Mouse (Mus musculus): ENCODE results near the gene Chrnb2. TPM values are rescaled to one million over a fixed set of nuclear protein-coding genes. Genes with fewer than 3 reads are reported as not detected.

Gene Chrnb2
- polyA plus RNA-seq, 1 experiment from 2014 or later: 28.1 TPM

DNA sequence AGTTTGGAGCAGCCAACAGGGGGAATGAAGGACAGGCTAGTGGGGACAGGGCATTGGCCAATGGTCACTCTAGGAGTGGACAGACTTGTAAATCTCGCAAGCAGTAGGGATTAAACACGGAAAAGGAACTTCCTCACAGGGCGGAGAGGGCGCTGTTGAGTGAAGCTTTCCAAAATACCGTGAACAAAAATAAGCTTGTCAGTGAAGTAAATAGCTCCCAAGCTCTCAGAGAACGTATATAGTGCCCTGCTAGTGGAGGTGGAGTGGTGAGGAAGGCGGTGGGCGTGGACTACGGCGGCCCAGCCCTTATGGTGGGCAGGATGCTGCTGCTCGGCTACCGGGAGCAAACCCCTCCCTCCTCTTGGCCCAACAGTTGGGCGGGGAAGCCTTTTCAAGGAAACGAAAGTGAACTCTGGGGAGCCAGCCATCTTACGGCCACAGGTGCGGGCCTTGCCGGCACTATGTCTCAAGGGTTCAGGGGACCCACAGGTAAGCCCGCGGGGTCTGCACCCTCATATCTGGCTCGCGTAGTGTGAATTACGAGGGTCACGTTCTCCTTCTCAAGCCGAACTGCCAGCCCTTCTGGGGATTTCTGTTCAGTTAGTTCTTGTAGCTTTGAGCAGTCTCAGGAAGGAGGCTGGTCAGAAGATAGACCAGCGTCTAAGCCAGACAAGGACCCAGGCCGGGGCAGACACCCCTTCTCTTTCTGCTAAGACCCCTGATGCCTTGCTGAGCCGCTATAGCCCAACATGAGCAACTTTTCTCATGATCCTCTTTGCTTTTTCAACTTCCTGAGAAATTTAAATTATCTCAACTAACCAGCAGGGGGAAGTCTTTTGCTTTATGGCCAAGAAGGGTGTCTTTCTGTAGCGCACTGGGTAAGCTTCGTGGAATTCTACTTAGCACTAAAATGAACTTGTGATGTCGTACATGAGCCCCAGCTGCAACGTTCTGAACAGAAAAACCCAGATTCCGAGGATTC is 33.8 kb downstream of the Chrnb2 start:
- WGBS: 4% methylated on average over 32 of the region's 32 CpGs
- Histone ChIP-seq H3K4me1 (replicated peaks) (peaks cover 27% of the 10 kb centered on the region), H3K9me3 (no peaks in the 10 kb centered on the region), H3K27me3 (no peaks in the 10 kb centered on the region), H3K4me2 (peak overlapping the region; percentile 59), H3K36me3 (peaks cover 12% of the 10 kb centered on the region), H3K9ac (peak overlapping the region; percentile 62), H3K4me3 (peak overlapping the region; percentile 43), H3K27ac (peak overlapping the region; percentile 55; the same call in 1 of the 2 replicates)
- ATAC-seq (ENCODE audit: low FRiP score): peak; percentile 71

DNA sequence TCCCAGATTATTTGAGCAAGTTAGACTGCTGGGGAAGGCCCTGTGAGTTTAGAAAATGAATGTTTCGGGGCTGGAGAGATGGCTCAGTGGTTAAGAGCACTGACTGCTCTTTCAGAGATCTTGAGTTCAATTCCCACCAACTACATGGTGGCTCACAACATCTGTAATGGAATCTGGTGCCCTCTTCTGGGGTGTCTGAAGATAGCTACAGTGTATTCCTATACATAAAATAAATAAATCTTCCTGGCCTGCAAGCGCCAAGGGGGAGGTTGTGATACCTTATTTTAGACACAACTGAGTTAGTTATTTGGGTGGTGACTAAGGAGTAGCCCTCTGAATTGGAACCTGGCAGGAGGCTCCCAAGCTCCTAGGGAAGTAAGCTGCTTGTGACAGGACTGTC is 35.6 kb downstream of the Chrnb2 start:
- Histone ChIP-seq H3K9ac (no peak overlapping the region), H3K27ac (no peak overlapping the region), H3K4me2 (no peak overlapping the region), H3K27me3 (no peaks in the 10 kb centered on the region), H3K36me3 (no peaks in the 10 kb centered on the region), H3K4me3 (no peak overlapping the region), H3K4me1 (replicated peaks) (peaks cover 27% of the 10 kb centered on the region), H3K9me3 (no peaks in the 10 kb centered on the region)
- no peak for ATAC-seq (ENCODE audit: low FRiP score)
- 84% methylated on average over 2 of the region's 2 CpGs for WGBS

DNA sequence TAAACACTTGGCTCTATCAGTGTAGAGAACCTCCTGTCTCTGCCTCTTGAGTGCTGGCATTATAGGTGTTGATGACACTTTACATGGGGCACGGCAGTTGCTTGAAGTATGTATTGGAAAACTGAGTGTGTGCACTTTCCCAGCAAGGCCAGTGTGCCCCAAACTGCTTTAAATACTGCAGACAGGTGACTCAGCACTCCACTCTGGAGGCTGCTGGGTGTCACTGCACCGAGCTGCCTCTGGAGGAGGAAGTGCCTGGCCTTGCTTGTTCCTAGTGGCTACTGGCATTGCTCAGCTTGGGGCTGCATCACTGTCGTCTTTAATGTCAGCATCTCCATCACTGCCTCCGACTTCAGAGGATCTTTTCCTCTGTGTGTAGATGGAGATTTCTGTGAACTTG is 37.4 kb downstream of the Chrnb2 start:
- H3K27me3 ChIP-seq: no peaks in the 10 kb centered on the region
- H3K4me3 ChIP-seq: no peak overlapping the region
- no peaks in the 10 kb centered on the region for H3K9me3 ChIP-seq
- H3K27ac ChIP-seq: no peak overlapping the region
- H3K4me2 ChIP-seq: no peak overlapping the region
- H3K4me1 ChIP-seq (replicated peaks): peaks cover 37% of the 10 kb centered on the region
- no peak for ATAC-seq (ENCODE audit: low FRiP score)
- H3K36me3 ChIP-seq: no peaks in the 10 kb centered on the region
- 24% methylated on average over 4 of the region's 4 CpGs for WGBS
- no peak overlapping the region for H3K9ac ChIP-seq

DNA sequence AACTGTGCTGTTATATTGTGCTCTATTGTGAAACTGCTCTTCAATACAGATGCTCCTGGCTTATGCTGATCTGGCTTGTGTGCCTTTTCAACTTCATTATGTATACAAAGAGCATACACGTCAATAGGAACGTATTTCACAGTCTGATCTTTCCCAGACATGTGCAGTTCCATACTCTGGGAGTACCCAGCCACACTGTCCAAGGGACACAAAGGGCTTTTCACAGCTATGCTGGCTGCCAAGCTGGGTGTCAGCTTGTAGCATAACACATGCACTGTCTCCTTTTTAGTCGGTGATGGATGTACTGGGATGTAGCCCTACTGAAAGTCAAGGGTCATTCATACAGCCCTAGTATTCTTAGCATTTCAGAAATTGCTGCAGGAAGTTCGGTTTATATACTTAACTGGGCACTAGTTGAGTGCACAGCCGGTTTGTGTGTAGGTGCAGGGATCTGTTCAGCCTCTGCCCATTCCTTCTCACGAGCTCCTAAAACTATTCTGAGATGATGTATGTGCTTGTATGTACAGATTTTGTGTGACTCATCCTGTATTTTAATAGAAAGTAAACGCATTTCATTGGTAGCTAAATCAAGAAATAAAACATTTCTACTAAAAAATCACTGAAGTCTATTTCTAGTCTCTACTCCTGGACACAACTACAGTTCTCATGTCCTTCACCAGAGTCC is 40.9 kb downstream of the Chrnb2 start:
- H3K27ac ChIP-seq: peak overlapping the region; percentile 62
- no peaks in the 10 kb centered on the region for H3K27me3 ChIP-seq
- H3K4me3 ChIP-seq: no peak overlapping the region
- H3K9me3 ChIP-seq: no peaks in the 10 kb centered on the region
- no peak overlapping the region for H3K9ac ChIP-seq
- H3K4me2 ChIP-seq: no peak overlapping the region
- no peaks in the 10 kb centered on the region for H3K36me3 ChIP-seq
- peaks cover 16% of the 10 kb centered on the region; the same call in 1 of the 2 replicates for H3K4me1 ChIP-seq (replicated peaks)
- ATAC-seq (ENCODE audit: low FRiP score): peak; percentile 63; the same call in 1 of the 2 replicates
- 58% methylated on average over 7 of the region's 7 CpGs for WGBS

DNA sequence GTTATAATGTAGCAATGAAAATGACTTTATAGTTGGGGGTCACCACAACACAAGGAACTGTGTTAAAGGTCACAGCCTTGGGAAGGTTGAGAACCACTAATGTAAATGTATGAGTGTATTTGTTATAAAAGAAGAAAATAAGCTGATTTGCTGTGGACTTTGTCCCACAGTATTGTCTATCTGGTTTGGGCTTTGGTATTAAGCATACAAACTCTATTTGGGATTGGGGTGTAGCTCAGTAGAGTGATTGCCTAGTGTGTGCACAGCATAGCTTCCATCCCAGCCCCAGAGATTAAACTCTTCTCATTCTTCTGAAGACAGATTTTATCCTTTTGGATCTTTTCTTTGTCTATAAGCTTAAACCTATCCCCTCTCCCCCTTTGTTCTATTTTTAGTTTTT is 42.4 kb downstream of the Chrnb2 start:
- peaks cover 23% of the 10 kb centered on the region for H3K4me1 ChIP-seq (replicated peaks)
- no peaks in the 10 kb centered on the region for H3K9me3 ChIP-seq
- H3K9ac ChIP-seq: no peak overlapping the region
- no peak for ATAC-seq (ENCODE audit: low FRiP score)
- no peaks in the 10 kb centered on the region for H3K36me3 ChIP-seq
- H3K4me2 ChIP-seq: no peak overlapping the region
- H3K27me3 ChIP-seq: no peaks in the 10 kb centered on the region
- no peak overlapping the region for H3K4me3 ChIP-seq
- no peak overlapping the region for H3K27ac ChIP-seq

DNA sequence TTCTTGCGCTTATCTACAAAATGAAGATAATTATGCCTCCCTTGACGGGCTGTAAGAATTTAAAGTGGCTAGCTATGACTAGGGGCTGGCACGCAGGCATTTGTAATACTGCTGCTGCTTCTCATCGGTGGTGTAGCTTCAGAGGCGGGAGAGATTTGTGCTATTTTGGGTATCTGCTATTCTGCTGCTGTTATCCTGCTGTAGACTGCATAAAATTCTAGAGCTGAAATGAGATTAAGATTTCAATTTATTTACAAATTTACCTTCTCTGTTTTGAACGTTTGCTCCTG is 48.5 kb downstream of the Chrnb2 start:
- WGBS: 53% methylated on average over 6 of the region's 6 CpGs
- no peak for ATAC-seq (ENCODE audit: low FRiP score)
- Histone ChIP-seq H3K27ac (peak overlapping the region; percentile 93), H3K9me3 (no peaks in the 10 kb centered on the region), H3K4me1 (replicated peaks) (peaks cover 33% of the 10 kb centered on the region), H3K9ac (peak overlapping the region; percentile 97), H3K27me3 (peaks cover 13% of the 10 kb centered on the region), H3K4me3 (peak overlapping the region; percentile 97), H3K4me2 (peak overlapping the region; percentile 83), H3K36me3 (no peaks in the 10 kb centered on the region)

DNA sequence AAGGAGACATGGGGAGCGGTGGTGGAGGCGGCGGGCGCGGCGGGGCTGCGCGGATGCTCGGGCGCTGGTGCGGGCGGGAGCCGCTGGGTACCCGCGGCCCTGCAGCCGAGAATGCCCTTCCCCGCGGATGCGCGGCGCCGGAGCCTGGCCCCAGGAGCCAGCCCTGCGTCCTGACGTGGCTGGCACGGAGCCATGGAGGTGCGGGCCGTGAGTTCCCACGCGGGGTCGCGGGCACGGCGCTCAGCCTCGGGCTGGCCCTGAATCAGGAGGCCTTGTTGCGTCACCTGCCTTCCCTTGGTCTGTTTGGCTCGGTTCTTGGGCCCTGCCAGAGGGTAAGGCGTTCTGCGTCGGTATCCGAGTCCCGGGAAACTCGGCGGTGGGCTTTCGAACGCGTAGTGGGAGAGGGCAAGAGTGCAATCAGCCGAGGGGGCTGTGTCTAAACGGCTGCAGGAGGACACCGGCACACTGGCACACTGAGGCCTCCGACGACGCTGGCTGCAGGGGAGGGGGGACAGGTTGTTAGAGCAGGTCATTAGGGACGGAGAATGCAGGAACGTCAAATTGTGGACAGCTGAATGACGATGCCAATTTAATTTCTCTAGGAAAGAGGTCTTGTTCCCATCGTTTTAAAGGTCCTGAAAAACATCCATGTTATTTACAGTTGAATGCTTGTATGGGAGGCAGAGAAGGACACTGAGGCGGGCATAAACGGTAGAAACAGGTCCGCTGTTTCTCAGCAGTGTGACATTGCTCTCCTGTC is 49.0 kb downstream of the Chrnb2 start:
- Histone ChIP-seq H3K27ac (peak overlapping the region; percentile 93), H3K4me2 (peak overlapping the region; percentile 83), H3K4me1 (replicated peaks) (peaks cover 28% of the 10 kb centered on the region), H3K4me3 (peak overlapping the region; percentile 97), H3K9ac (peak overlapping the region; percentile 97), H3K9me3 (no peaks in the 10 kb centered on the region), H3K36me3 (no peaks in the 10 kb centered on the region), H3K27me3 (peaks cover 13% of the 10 kb centered on the region)
- 2% methylated on average over 59 of the region's 59 CpGs for WGBS
- ATAC-seq (ENCODE audit: low FRiP score): peak; percentile 83

DNA sequence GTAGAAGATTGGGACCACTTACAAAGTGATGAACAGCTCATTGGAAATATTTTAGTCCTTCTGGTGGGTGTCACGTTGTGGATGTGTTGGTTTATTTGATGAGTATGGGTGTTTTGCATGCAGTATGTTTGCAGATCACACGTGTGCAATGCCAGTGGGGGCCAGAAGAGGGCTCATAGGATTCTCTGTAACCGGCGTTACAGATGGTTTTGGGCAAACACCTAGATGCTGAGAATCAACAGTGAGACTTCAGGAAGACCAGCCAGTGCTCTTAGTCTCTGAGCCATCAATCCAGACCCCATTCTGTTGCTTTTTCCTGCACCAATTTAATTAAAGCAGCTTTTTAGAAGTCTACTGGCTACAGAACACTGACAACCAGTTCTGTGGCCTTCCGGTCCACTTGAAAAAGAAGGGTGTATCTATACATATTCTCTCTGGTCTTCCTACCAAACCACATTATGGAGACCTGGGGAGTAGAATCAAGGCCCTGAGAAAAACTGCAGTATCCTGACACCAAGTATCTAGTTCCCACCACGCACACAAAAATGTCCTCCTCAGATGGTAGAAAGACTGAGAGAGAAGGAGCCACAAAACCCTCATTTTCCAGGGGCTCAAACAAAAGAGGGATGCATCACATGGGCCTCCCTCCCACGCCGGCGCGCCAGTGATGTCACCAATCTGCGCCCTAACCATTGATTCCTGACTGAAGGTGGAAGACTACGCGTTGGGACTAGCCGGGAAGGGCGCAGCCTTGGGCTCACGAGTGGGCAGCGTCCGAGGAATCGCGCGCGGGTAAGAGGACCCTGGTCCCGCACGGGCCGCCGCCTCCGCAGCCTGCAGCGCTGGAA is 49.8 kb downstream of the Chrnb2 start, which contains the start of gene Adar:
Adar (plus strand) TSS at position 664 of the 848 bp plus-strand sequence.
- Histone ChIP-seq H3K4me2 (peak within 1 kb of the TSS; percentile 83), H3K9ac (peak within 1 kb of the TSS; percentile 97), H3K4me3 (peak within 1 kb of the TSS; percentile 97), H3K27me3 (peaks cover 13% of the 10 kb centered on the region), H3K27ac (peak within 1 kb of the TSS; percentile 93), H3K36me3 (no peaks in the 10 kb centered on the region), H3K4me1 (replicated peaks) (peaks cover 28% of the 10 kb centered on the region), H3K9me3 (no peaks in the 10 kb centered on the region)
- ATAC-seq (ENCODE audit: low FRiP score): peak; percentile 92
- WGBS: 6% methylated on average over 28 of the region's 28 CpGs

DNA sequence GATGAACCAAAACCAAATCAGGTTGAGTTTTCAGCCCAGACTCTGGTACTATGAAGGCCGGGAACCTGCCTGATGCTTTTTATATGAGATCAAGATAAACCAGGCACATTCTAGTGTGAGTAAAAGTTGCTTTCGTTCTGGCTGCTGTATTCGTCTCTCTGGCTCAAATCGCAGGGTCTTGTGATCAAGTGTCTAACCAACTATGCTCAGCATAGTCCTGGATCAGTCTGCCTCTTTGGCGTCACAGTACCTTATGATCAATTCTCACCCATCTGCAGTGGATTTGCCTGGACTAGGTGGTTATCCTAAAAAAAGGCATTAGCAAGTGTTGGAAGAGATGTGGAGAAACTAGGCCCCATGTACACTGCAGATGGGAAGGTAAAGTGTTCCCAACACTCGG is 60.4 kb downstream of the Chrnb2 start:
- ATAC-seq (ENCODE audit: low FRiP score): no peak

DNA sequence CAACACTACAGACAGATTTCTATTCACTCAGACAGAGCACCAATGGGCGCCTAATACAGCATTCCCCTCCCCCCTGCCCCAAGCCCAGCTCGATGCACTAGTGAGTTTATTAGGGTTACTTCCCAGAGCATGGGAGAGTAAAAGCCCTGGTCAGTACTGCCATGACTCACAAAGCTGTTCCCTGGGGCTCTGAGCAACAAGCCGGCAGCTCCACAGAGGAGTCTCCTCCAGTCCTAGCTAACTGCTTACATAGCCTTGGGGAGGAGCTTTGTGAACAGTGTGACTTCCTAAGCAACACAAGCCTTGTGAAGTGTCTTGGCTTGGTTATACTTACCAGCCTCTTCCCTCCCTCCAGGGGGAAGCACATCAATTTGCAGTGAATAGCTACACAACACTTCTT is 60.8 kb downstream of the Chrnb2 start:
- no peaks in the 10 kb centered on the region for H3K36me3 ChIP-seq
- no peak overlapping the region for H3K4me2 ChIP-seq
- H3K27me3 ChIP-seq: no peaks in the 10 kb centered on the region
- ATAC-seq (ENCODE audit: low FRiP score): no peak
- no peak overlapping the region for H3K4me3 ChIP-seq
- no peaks in the 10 kb centered on the region for H3K4me1 ChIP-seq (replicated peaks)
- no peaks in the 10 kb centered on the region for H3K9me3 ChIP-seq
- H3K9ac ChIP-seq: no peak overlapping the region
- 52% methylated on average over 3 of the region's 3 CpGs for WGBS
- H3K27ac ChIP-seq: no peak overlapping the region

More for the DNA sequence above, 60.4 kb downstream of the Chrnb2 start:
- Histone ChIP-seq H3K27ac (no peak overlapping the region), H3K4me2 (no peak overlapping the region), H3K4me1 (replicated peaks) (no peaks in the 10 kb centered on the region), H3K4me3 (no peak overlapping the region), H3K27me3 (no peaks in the 10 kb centered on the region), H3K36me3 (no peaks in the 10 kb centered on the region), H3K9ac (no peak overlapping the region), H3K9me3 (no peaks in the 10 kb centered on the region)
- 86% methylated on average over 6 of the region's 6 CpGs for WGBS

DNA sequence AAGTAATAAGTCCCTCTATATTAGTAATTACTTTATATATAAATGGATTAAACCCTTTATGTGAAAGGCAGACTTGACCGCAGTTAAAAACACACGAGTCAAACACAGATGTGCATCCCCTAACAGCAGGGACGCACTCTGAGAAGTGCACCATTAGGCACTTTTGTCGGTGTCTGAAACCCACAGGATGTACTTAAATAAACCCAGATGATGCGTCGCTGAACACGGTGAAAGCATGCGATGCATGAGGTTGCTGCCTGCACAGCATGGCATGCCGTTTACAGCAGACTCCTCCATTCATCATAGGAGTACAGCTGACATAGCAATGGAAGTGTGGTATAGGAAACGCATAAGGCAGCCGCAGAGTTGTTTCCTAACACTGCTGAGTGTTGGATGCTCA is 64.0 kb downstream of the Chrnb2 start:
- Histone ChIP-seq H3K4me3 (no peak overlapping the region), H3K4me1 (replicated peaks) (no peaks in the 10 kb centered on the region), H3K4me2 (no peak overlapping the region), H3K9ac (no peak overlapping the region), H3K9me3 (no peaks in the 10 kb centered on the region), H3K27me3 (0 out of 2 replicates have a peak, but pooled peaks cover 5% of the 10 kb centered on the region), H3K27ac (no peak overlapping the region), H3K36me3 (no peaks in the 10 kb centered on the region)
- ATAC-seq (ENCODE audit: low FRiP score): no peak
- 64% methylated on average over 11 of the region's 11 CpGs for WGBS
